Mouse (Mus musculus) right cerebral cortex, postnatal 14 days (tissue): ENCODE data around the gene Shcbp1l.
"Not testable (repeated sequence)": the region's sequence is repeated elsewhere in the genome, so short reads cannot be mapped to it uniquely, and the experiment has no call there.

ENCODE experiments used
- DNase-seq: peaks from one replicate; pipeline ENCODE4 v3.0.0; 2022

Gene Shcbp1l

DNA sequence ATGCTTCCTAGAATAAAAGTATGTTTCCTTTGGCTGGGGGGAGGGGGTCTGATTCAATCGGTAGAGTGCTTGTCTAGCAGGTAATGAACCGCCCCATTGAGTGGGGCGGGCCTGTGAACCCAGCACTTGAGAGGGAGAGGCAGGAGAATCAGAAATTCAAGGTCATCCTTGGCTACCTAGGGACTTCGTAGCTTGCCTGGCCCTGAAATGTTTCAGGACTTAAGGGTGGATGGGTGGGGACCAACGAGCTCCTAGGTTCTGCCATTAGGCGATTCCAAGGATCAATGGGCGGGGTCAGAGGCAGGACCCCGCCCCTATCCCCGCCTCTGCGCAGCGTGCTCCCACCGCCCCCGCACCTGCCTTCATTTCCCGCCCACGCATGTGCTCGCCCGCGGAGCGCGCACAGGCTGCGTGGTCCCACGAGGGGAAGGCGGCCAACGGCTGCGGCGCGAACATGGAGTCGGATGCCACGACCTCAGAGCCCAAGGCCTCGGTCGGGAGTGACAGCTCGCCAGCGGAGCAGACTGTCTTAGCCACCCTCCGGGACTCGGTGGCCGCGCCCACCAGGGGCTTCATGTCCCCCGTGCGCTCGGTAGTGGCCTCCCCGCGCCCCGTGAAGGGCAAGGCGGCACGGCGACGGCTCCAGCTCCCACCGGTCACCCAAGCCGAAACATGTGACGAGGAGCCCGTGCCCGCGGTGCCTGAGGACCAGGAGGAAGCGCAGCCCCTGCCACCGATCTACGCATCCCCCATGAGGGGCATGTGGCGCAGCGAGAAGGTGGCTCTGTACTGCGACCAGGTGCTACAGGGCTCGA lies at the start of gene Shcbp1l:
Shcbp1l (plus strand) TSS at position 393 of the 815 bp plus-strand sequence.
- DNase-seq: peak; percentile 83

DNA sequence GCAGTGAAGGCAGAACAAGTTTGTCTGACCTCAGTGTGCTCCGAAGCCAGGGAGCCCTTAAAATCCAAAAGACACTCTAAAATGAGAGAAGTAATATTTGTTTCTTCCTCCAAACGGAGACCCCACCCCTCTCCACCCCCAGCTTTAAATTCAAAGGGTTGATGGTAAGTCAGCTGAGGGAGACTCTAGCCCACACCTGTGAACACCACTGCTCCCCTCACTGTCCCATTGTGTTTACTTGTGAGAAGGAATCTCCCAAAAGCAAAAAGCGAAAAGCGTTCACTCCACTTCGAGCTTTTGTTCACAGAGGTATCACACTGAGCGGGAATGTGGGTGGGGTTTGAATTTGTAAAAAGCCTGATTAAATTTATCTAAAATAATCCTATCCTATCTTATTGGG lies 48.5 kb upstream of the Shcbp1l start:
- no peak for DNase-seq

DNA sequence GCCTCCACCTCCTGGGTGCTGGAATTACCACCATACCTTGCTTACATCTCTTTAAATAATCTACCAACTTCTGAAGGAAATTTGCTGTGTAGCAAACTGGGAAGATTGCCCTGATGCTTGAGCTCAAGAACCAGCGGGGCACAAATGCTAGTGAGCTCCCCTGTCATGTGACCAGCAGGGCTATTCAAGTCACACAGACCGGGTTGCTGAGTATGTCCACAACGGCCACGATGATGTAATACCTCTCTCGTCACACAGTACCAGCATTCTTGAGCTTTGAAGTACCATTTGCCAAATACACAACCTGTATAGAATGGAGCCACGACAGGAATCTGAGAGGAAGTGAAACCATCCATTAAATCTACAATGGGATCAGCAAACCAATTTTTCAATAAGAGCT lies 46.4 kb upstream of the Shcbp1l start:
- no peak for DNase-seq

DNA sequence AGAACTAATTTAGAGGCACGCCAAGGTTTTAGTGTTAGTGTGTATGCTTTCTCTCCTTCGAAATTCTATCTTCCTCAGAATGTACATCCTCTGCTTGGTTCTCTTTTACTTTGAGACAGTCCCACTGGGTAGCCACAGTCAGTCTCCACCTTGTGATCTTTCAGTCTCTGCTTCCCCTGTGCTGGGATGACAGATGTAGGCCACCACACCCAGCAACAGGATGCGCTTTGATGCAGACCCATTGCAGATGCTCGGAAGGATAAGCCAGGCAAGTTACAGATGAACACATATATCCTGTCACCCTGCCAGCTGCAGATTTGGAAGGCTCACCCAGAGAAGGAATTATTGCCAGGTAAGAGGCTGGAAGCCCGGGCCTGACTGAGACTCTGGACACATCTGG lies 45.1 kb upstream of the Shcbp1l start:
- no peak for DNase-seq

DNA sequence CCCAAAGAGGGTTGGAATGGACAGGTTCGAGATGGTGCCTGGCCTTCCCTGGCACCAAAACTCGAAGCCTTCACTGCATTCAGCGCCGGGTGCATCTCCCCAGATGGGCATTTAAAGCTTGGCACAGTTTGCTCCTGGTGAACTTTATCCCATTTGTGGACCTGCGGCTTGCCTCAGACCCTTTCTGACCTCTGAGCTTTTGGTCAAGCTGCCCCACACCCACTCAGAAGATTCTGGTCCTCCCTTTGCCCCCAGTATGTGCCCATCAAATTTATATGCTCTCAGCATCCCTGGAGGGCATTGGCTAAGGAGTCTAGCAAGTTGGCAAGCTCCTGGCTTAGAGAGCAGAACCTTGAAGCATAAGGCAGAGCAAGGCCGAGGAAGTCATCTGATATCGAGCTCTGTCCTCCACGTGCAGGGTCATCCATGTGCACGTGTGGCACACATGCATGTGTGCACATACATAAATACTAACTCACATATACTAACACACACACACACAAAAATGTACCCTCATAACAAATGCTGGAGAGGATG lies 44.1 kb upstream of the Shcbp1l start:
- no peak for DNase-seq

DNA sequence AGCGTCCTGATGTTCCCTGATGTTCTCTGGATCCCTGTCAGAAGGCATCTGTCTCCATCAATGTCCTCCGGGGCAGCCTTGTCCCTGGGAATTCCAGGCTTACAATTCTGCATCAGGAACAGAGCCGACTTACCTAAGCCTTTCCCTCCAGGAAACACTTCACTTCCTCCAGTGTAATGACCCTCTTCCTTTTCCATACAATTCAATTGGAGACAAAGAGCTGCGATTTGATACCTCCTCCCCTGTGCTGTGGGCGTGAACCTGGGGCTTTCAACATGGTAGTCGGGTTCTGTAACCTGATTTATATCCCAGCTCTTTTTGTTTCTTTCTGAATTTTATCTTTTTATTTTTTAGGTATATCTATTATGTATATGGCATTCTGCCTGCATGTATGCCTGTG lies 39.9 kb upstream of the Shcbp1l start:
- DNase-seq: no peak

DNA sequence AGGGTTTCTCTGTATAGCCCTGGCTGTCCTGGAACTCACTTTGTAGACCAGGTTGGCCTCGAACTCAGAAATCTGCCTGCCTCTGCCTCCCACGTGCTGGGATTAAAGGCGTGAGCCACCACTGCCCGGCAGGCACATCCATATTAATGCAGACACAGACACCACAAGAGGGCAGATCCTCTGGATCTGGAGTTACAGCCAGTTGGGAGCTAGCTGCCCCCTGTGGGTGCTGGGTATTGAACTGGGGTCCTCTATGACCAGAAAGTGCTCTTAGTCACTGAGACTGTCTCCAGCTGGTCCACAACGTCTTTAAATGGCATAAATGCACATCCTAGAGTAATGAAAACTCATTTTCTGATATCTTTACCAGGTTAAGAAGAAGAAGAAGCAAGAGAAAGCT lies 39.3 kb upstream of the Shcbp1l start:
- not testable (repeated sequence) for DNase-seq

DNA sequence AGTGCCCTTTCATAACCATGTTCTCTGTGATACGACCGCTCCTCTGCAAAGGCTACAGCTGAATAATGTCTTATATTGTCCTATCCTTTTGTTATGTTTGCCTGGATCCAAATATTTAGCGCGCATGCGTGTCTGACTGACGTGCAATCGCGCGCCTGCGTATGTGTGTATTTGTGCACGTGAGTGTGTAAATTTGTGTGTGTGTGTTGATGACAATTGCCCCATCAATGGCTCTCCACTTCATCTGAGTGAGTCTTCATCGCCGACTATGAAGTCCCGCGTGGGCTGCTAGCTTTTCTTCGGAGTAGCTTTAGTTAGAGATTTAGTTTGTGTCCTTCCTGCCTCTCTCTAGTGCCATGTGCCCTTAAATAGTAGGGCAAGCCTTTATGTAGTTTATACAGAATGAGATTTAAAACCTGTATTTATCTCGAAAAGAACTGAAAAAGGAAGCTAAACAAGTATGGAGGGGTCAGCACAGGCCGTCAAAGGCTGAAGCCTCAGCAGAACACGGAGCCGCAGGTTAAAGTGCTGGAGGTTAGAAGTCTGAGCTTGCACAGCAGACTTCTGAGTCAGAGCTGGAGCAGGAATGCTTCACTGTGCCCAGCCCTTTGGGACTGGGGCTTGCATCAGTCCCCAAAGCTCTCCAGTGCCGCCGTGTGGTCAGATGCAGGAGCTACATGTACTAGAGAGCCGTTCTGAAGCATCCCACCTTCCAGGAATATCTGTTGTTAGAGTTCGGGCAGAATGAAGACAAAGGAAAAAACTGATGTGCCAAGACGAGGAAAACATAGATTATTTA lies 38.5 kb upstream of the Shcbp1l start:
- DNase-seq: peak; percentile 80

DNA sequence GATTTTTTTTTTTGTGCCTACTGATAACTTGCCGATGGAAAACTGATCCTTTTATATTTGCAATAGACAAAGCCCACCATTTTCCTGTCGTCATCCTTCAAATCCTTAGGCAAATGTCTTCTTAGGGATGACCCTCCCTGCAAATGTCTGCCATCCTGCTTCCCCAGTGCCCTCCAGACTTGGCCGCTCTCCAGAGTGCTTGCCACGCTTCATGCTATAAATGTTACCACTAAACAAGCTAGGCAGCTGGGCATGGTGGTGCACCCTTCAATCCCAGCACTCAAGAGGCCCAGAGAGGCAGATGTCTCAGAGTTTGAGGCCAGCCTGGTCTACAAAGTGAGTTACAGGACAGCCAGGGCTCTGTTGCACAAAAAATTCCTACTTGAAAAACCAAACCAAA lies 29.3 kb upstream of the Shcbp1l start:
- not testable (repeated sequence) for DNase-seq

DNA sequence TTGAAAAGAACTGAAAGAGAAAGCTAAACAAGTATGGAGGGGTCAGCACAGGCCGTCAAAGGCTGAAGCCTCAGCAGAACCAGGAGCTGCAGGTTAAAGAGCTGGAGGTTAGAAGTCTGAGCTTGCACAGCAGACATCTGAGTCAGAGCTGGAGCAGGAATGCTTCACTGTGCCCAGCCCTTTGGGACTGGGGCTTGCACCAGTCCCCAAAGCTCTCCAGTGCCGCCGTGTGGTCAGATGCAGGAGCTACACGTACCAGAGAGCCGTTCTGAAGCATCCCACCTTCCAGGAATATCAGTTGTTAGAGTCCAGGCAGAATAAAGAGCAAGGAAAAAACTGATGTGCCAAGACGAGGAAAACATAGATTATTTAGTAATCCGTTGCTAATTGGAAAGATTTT lies 23.2 kb upstream of the Shcbp1l start:
- DNase-seq: peak; percentile 67

DNA sequence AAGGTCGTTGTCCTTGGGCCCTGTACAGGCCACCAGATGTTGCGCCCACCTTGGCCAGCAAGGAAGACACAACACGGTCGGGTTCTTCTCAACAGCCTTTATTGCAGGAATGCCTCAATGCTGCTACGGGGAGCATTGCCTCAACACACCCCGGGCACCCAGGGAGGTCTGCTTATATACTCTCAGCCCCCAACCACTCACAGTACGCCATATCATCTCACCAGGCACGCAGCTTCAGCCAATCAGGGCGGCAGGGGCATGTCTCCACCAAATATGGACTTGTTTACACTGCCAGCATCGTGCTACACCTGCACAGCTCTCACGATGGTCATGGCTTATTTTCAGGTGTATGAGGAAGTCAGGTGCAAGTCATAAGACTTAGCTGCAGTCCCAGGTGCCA lies 17.3 kb upstream of the Shcbp1l start:
- not testable (repeated sequence) for DNase-seq

DNA sequence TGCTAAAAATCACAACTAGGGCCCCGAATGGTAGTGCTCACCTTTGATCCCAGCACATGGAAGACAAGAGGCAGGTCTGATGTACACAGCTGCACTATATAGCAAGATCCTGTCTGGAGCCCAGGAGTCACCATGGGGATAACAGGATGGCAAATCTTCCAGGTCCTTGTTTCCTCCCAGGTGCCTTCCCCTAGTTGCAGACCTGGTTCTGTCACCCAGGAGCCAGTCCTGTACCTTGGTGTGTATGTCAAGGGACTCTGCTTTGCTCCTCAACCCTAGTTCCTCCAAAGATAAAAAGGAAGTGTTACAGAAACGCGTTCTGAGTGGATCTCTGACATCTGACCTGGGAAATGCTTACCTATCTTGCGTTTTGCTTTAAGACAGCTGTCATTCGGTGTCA lies 16.7 kb upstream of the Shcbp1l start:
- DNase-seq: not testable (repeated sequence)

DNA sequence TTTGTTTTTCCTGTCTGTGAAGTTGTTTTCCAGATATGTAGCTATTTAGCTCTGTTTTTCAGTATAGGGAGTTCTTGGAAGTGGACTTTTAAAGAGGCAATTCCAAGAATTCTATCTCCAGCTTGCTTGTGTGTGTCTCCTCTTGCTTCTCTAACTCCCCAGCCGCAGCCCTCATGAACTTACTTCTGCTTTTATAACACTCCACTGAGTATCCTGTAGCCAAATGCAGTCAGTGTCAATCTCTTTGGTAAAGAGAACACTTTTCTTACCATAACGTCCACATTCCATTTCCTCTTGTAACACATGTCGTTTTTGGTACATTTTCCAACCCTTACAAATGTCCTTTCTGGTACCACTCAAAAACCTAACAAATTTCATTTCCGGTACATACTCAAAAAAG lies 14.0 kb upstream of the Shcbp1l start:
- DNase-seq: not testable (repeated sequence)

DNA sequence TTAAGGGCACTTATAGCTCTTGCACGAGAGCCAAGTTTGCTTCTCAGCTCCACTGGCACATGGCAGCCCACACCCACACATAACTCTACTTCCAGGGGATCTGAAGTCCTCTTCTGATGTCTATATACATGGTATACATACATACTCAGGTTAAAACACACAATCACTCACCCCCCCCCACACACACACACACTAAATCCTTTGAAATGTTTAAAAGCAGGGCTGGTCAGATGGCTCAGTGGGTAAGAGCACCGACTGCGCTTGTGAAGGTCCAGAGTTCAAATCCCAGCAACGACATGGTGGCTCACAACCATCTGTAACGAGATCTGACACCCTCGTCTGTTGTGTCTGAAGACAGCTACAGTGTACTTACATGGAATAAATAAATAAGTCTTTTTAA lies 13.2 kb upstream of the Shcbp1l start:
- no peak for DNase-seq

DNA sequence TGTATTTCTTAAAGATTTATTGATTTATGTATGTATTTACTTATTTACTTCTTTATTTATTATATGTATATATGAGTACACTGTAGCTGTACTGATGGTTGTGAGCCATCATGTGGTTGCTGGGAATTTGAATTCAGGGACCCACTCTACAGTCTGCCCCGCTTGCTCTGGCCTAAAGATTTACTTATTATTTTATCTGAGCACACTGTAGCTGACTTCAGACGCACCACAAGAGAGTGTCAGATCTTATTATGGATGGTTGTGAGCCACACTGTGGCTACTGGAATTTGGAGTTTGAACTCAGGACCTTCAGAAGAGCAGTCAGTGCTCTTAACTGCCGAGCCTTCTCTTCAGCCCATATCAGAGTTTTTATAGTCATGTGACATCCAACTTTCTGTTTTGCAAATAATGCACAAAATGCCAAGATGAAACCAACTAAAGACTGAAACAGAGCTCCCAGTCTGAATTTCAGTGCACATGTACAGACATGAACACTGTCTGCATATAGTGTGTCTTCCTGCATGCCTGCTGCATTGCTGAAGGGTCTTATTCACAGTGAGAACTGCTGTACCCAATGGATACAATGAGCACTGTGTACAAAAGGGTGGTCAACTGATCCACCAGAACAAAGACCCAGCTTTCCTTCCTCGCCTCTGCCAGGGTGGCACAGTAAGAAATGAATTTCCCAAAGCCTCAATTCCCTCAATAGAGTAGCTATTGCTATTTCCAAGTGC lies 12.1 kb upstream of the Shcbp1l start:
- DNase-seq: not testable (repeated sequence)

DNA sequence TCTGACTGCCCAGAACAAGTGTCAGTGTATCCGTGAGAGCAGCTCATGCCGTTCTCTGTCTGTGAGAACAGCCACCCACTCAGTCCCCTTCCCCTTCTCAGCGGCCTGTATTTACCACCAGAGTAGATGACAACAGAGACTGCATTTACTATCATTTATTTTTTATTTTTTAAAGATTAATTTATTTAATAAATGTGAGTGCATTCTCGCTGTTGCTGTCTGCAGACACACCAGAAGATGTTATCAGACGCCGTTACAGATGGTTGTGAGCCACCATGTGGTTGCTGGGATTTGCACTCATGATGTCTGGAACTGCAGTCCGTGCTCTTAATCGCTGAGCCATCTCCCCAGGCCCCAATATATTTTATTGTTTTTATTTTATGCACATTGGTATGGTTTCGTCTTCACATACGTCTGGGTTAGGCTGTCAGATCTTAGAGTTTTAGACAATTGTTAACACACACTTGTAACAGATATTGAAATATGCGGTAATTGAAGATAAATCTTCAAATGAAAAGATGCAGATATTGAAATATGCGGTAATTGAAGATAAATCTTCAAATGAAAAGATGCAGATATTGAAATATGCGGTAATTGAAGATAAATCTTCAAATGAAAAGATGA lies 11.5 kb upstream of the Shcbp1l start:
- not testable (repeated sequence) for DNase-seq

DNA sequence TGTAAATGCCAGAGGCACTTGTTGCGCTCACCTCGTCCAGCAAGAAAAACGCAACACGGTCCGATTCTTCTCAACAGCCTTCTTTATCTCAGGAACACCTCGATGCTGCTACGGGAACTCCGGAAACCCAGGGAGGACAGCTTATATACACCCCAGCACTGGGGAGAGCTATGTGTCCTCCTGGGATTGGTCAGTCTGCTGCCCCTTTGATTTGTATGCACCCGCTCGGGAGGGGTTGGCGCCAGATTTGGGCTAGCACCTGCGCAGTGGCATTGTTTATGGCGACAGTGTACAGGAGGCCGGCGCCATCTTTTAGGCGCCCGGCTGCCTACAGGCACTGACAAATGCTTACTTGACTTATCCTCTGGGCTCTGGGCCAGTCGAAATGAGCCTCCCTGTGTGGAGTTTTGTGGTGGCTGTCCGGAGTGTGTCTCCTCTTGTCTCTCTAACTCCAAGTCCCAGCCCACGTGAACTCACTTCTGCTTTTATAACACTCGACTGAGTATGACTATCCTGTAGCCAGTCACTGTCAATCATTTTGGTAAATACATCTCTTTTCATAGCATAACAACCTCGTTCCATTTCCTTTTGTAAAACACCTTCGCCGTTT lies 10.7 kb upstream of the Shcbp1l start:
- DNase-seq: peak; percentile 57

DNA sequence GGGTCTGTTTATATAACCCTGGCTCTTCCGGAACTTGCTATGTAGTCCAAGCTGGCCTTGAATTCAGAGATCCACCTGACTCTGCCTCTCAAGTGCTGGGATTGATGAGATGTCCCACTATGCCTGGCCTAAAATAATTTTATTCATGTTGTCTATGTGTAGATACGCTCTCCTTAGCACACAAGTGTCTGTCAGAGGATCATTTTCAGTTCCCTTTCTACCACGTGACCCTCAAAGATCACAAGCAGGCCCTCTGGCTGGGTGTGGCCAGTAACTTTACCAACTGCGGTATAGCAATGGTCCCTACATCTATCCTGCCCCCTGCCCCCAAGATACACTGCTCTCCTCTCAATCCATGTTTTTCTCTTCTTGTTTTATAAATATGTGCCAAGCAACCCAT lies 10.0 kb upstream of the Shcbp1l start:
- no peak for DNase-seq

DNA sequence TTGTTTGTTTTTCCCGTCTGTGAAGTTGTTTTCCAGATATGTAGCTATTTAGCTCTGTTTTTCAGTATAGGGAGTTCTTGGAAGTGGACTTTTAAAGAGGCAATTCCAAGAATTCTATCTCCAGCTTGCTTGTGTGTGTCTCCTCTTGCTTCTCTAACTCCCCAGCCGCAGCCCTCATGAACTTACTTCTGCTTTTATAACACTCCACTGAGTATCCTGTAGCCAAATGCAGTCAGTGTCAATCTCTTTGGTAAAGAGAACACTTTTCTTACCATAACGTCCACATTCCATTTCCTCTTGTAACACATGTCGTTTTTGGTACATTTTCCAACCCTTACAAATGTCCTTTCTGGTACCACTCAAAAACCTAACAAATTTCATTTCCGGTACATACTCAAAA lies 9.2 kb upstream of the Shcbp1l start:
- DNase-seq: not testable (repeated sequence)

DNA sequence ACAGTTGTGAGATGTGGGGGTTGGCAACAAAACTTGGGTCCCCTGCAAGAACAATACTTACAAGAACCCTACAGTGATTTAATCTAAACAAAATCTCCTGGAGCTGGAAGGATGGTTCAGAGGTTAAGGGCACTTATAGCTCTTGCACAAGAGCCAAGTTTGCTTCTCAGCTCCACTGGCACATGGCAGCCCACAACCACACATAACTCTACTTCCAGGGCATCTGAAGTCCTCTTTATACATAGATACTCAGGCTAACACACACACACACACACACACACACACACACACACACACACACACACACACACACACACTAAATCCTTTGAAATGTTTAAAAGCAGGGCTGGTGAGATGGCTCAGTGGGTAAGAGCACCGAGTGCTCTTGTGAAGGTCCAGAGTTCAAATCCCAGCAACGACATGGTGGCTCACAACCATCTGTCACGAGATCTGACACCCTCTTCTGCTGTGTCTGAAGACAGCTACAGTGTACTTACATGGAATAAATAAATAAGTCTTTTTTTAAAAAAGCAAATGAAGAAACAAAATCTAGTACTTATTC lies 8.6 kb upstream of the Shcbp1l start:
- DNase-seq: not testable (repeated sequence)

DNA sequence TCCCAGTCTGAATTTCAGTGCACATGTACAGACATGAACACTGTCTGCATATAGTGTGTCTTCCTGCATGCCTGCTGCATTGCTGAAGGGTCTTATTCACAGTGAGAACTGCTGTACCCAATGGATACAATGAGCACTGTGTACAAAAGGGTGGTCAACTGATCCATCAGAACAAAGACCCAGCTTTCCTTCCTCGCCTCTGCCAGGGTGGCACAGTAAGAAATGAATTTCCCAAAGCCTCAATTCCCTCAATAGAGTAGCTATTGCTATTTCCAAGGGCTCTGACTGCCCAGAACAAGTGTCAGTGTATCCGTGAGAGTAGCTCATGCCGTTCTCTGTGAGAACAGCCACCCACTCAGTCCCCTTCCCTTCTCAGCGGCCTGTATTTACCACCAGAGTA lies 7.2 kb upstream of the Shcbp1l start:
- not testable (repeated sequence) for DNase-seq

DNA sequence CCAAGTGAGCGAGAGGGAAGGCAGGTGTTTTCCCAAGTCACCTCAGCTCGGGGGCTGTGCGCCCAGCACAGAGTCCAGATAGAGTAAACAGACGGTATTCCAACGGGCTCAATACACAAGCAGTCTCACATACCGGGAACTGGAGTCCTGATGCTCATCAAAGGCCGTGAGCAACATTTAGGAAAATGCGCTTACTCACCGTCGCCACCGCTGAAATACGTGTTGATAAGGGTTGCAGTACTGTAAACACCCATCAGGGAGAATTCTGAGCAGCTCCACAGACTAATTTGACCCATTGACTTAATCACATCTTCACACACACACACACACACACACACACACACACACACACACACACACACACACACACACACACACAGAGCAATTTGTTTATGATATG lies 691 bp upstream of the Shcbp1l start:
- DNase-seq: no peak
